20 mouse cellular contexts compared by ENCODE assay signal in genomic region chr11:61559572-61559971, GRCm38 (mm10).
"Had no signal": no experiment of that assay in that cellular context is flagged by ENCODE, and none has a peak within 500 bp of the region (broad histone marks: within the 10 kb centered on the region; RNA-seq: fewer than 3 reads in every experiment).

No protein-coding gene starts in this region.

- DNase-seq: lung, adult 18-20 months; lung, embryonic 14.5 days; lung, postnatal 10 days; lung, postnatal 4 days; midbrain, embryonic 14.5 days; retina, postnatal 1 day; right cerebral cortex, adult 18-20 months; right cerebral cortex, postnatal 25 days; right cerebral cortex, postnatal 4 days; thymus, adult 18-20 months; thymus, postnatal 14 days; thymus, postnatal 36 days had no signal

- H3K36me3 ChIP-seq: liver, embryonic 12.5 days; midbrain, embryonic 10.5 days; midbrain, embryonic 12.5 days; neural tube, embryonic 13.5 days; neural tube, embryonic 15.5 days; stomach, embryonic 15.5 days had no signal

- H3K27ac ChIP-seq: liver, embryonic 12.5 days; liver, embryonic 14.5 days; midbrain, embryonic 10.5 days; midbrain, embryonic 12.5 days; neural tube, embryonic 13.5 days; neural tube, embryonic 15.5 days; stomach, embryonic 15.5 days had no signal

- H3K4me3 ChIP-seq: liver, embryonic 12.5 days; midbrain, embryonic 10.5 days; midbrain, embryonic 12.5 days; myocyte; neural tube, embryonic 13.5 days; neural tube, embryonic 15.5 days; stomach, embryonic 15.5 days had no signal

- H3K4me1 ChIP-seq: midbrain, embryonic 12.5 days had no signal

- H3K27me3 ChIP-seq: midbrain, embryonic 12.5 days; neural tube, embryonic 13.5 days; neural tube, embryonic 15.5 days; stomach, embryonic 15.5 days had no signal
